Mouse (Mus musculus) cerebellum, adult 11 months (tissue): ENCODE data around the gene Wrap73.
A peak's percentile ranks its signal among the peaks of the same experiment; 100 is the strongest.

Source experiments
- DNase-seq: peaks from one replicate; pipeline ENCODE4 v3.0.0; 2022

The Wrap73 gene

GRCm38 (mm10) chr4:154140213-154141008 is 1.8 kb upstream of the Wrap73 start:
- DNase-seq, result no peak

- DNase-seq, result no peak
These were observed 934 bp upstream of the Wrap73 start for GRCm38 (mm10) chr4:154141009-154141867.

GRCm38 (mm10) chr4:154144712-154145111 is 2.5 kb downstream of the Wrap73 start:
- no peak for DNase-seq

- peak; percentile 61 for DNase-seq
These were observed 4.2 kb downstream of the Wrap73 start for GRCm38 (mm10) chr4:154146342-154146741.

- no peak for DNase-seq
These were observed 11.9 kb downstream of the Wrap73 start for GRCm38 (mm10) chr4:154154104-154154503.

- DNase-seq, result no peak
These were observed 13.9 kb downstream of the Wrap73 start for GRCm38 (mm10) chr4:154156050-154156449.

GRCm38 (mm10) chr4:154157970-154158662 is 15.9 kb downstream of the Wrap73 start:
- no peak for DNase-seq

- peak; percentile 83 for DNase-seq
These were observed 16.8 kb downstream of the Wrap73 start for GRCm38 (mm10) chr4:154159002-154159401.

- no peak for DNase-seq
These were observed 17.9 kb downstream of the Wrap73 start for GRCm38 (mm10) chr4:154159961-154160537.

GRCm38 (mm10) chr4:154160538-154161390 is 18.6 kb downstream of the Wrap73 start, which contains the start of gene Tprgl:
TSS of gene Tprgl (minus strand) at chr4:154160666.
- DNase-seq, result peak; percentile 97

GRCm38 (mm10) chr4:154163296-154163695 is 21.1 kb downstream of the Wrap73 start:
- DNase-seq, result peak; percentile 68

GRCm38 (mm10) chr4:154167053-154167452 is 24.9 kb downstream of the Wrap73 start:
- no peak for DNase-seq

GRCm38 (mm10) chr4:154170021-154170420 is 27.8 kb downstream of the Wrap73 start:
- DNase-seq, result no peak

GRCm38 (mm10) chr4:154170506-154171150 is 28.5 kb downstream of the Wrap73 start, which contains the start of gene Megf6:
TSS of gene Megf6 (plus strand) at chr4:154170730.
- no peak for DNase-seq

GRCm38 (mm10) chr4:154171151-154171930 is 29.2 kb downstream of the Wrap73 start:
- no peak for DNase-seq

GRCm38 (mm10) chr4:154171931-154172604 is 29.9 kb downstream of the Wrap73 start:
- DNase-seq, result no peak

- no peak for DNase-seq
These were observed 35.1 kb downstream of the Wrap73 start for GRCm38 (mm10) chr4:154177257-154177656.

- no peak for DNase-seq
These were observed 38.8 kb downstream of the Wrap73 start for GRCm38 (mm10) chr4:154181001-154181400.

GRCm38 (mm10) chr4:154183566-154183965 is 41.4 kb downstream of the Wrap73 start:
- DNase-seq, result no peak

GRCm38 (mm10) chr4:154185001-154185400 is 42.8 kb downstream of the Wrap73 start:
- DNase-seq, result no peak
